Mouse (Mus musculus) limb, embryonic 11.5 days (tissue): Measurements from ENCODE around the gene Gm10591. TPM values are rescaled to one million over a fixed set of nuclear protein-coding genes. Genes with fewer than 3 reads are reported as not detected.
"Not testable (repeated sequence)": the region's sequence is repeated elsewhere in the genome, so short reads cannot be mapped to it uniquely, and the experiment has no call there.

Source experiments
- ATAC-seq: fragments of 200-750 bp; cut with Nextera tagmentation; 2 replicates; pipeline ENCODE4 v1.8.0; 2017; ENCODE audit warnings: low read depth; ENCODE audit not compliant: insufficient number of reproducible peaks, low FRiP score, low TSS enrichment
- DNase-seq: peaks from one replicate; pipeline ENCODE4 v3.0.0-alpha.2; 2015; ENCODE audit warnings: low spot score
- H3K27ac ChIP-seq: fragments of 300-500 bp; sonication (generic); replicated peaks from 2 replicates; pipeline ENCODE4 v1.5.1; 2014; ENCODE audit warnings: low read depth, mild to moderate bottlenecking, low read length
- H3K27me3 ChIP-seq: fragments of 300-500 bp; sonication (generic); 2 replicates; pipeline ENCODE4 v1.6.1; 2014; ENCODE audit warnings: mild to moderate bottlenecking, low read length, mixed read lengths; ENCODE audit not compliant: control insufficient read depth, insufficient read depth
- H3K36me3 ChIP-seq: fragments of 300-500 bp; sonication (generic); 2 replicates; pipeline ENCODE4 v1.6.1; 2014; ENCODE audit warnings: mild to moderate bottlenecking, low read length, moderate library complexity, mixed read lengths; ENCODE audit not compliant: control insufficient read depth, insufficient read depth
- H3K4me1 ChIP-seq: fragments of 300-500 bp; sonication (generic); 2 replicates; pipeline ENCODE4 v1.6.1; 2014; ENCODE audit warnings: low read length, mixed read lengths; ENCODE audit not compliant: control insufficient read depth, insufficient read depth
- H3K4me2 ChIP-seq: fragments of 300-500 bp; sonication (generic); 2 replicates; pipeline ENCODE4 v1.6.1; 2014; ENCODE audit warnings: low read depth, mild to moderate bottlenecking, moderate library complexity; ENCODE audit not compliant: severe bottlenecking
- H3K4me3 ChIP-seq: fragments of 300-500 bp; sonication (generic); 2 replicates; pipeline ENCODE4 v1.5.1; 2014; ENCODE audit warnings: low read depth, low read length
- H3K9ac ChIP-seq: fragments of 300-500 bp; sonication (generic); 2 replicates; pipeline ENCODE4 v1.6.1; 2014; ENCODE audit warnings: mild to moderate bottlenecking, low read length
- H3K9me3 ChIP-seq: fragments of 300-500 bp; sonication (generic); 2 replicates; pipeline ENCODE4 v1.6.1; 2016; ENCODE audit warnings: low read length; ENCODE audit not compliant: control insufficient read depth
- WGBS: fragments of 180-500 bp; shearing (Covaris S2); extraction: QIAGEN DNeasy Blood & Tissue Kit; methylation state at CpG from one replicate; pipeline ENCODE4 v1.1.7; 2014; 5-methylcytosine and 5-hydroxymethylcytosine counted together
- polyA plus RNA-seq: library from polyadenylated mRNA; unstranded; fragments of >200 nt; fragmentation: Nextera tagmentation; extraction: Ambion mirVana; gene quantifications from 2 replicates; pipeline ENCODE4 v1.2.1, GENCODE M21; 2014

The Gm10591 gene
- polyA plus RNA-seq: not detected in 2 replicates

- H3K4me2 ChIP-seq, H3K36me3 ChIP-seq, H3K4me3 ChIP-seq, H3K4me1 ChIP-seq, H3K9ac ChIP-seq, DNase-seq, ATAC-seq, H3K9me3 ChIP-seq, H3K27ac ChIP-seq, H3K27me3 ChIP-seq: not testable (repeated sequence)
- WGBS: no CpG with 5 or more reads among the region's 5 CpGs
Observed at GRCm38 (mm10) chr4:42611895-42612294, at the start of gene Gm10591. TSS of gene Gm10591 (plus strand) at chr4:42612195.

- WGBS: no CpG with 5 or more reads among the region's 8 CpGs
- ATAC-seq: not testable (repeated sequence)
Observed at GRCm38 (mm10) chr4:42629419-42629818, 17.4 kb downstream of the Gm10591 start, which contains the start of gene Gm2564. TSS of gene Gm2564 (plus strand) at chr4:42629719.

GRCm38 (mm10) chr4:42654951-42655350 lies 43.0 kb downstream of the Gm10591 start, which contains the start of gene Ccl27b:
TSS of gene Ccl27b (plus strand) at chr4:42655251.
- H3K4me3 ChIP-seq, H3K4me1 ChIP-seq, H3K4me2 ChIP-seq, DNase-seq, ATAC-seq, H3K9me3 ChIP-seq, H3K27me3 ChIP-seq, H3K36me3 ChIP-seq, H3K9ac ChIP-seq, H3K27ac ChIP-seq: not testable (repeated sequence)
- WGBS: no CpG with 5 or more reads among the region's 9 CpGs

More at GRCm38 (mm10) chr4:42629419-42629818, 17.4 kb downstream of the Gm10591 start, which contains the start of gene Gm2564:
- H3K4me2 ChIP-seq, H3K4me3 ChIP-seq, H3K27ac ChIP-seq, H3K4me1 ChIP-seq, H3K9me3 ChIP-seq, DNase-seq, H3K9ac ChIP-seq, H3K27me3 ChIP-seq, H3K36me3 ChIP-seq: not testable (repeated sequence)

GRCm38 (mm10) chr4:42661793-42662192 lies 49.8 kb downstream of the Gm10591 start, which contains the start of gene Il11ra2:
TSS of gene Il11ra2 (minus strand) at chr4:42661893.
- not testable (repeated sequence) for H3K27me3 ChIP-seq, H3K4me1 ChIP-seq, H3K4me2 ChIP-seq, H3K36me3 ChIP-seq, H3K27ac ChIP-seq, H3K9ac ChIP-seq, ATAC-seq, H3K4me3 ChIP-seq, DNase-seq, H3K9me3 ChIP-seq
- no CpG with 5 or more reads among the region's 3 CpGs for WGBS

Other genes starting within 250 kb of the Gm10591 start
- gene Gm21586, start 172.8 kb upstream of the Gm10591 start, polyA plus RNA-seq: not detected in 2 replicates
- gene Gm2163, start 145.4 kb upstream of the Gm10591 start, polyA plus RNA-seq: 0.10 and 0.15 TPM in 2 replicates
- not detected in 2 replicates for gene Fam205a2, start 84.0 kb upstream of the Gm10591 start, polyA plus RNA-seq
- not detected in 2 replicates for gene Gm2564, start 17.5 kb downstream of the Gm10591 start, polyA plus RNA-seq
- gene Ccl27b, start 43.1 kb downstream of the Gm10591 start, polyA plus RNA-seq: not detected in 2 replicates
- 0.23 TPM in 1 of 2 replicates, not detected in the other for gene Il11ra2, start 49.7 kb downstream of the Gm10591 start, polyA plus RNA-seq
- gene 4930578G10Rik, start 123.3 kb downstream of the Gm10591 start, polyA plus RNA-seq: not detected in 2 replicates
- not detected in 2 replicates for gene Ccl19, start 144.4 kb downstream of the Gm10591 start, polyA plus RNA-seq
- gene Ccl21a, start 161.8 kb downstream of the Gm10591 start, polyA plus RNA-seq: 0.57 and 0.82 TPM in 2 replicates
- gene Fam205a1, start 241.7 kb downstream of the Gm10591 start, polyA plus RNA-seq: 0.07 TPM in 1 of 2 replicates, not detected in the other
- gene Gm12394, start 244.6 kb downstream of the Gm10591 start, polyA plus RNA-seq: not detected in 2 replicates